Mouse (Mus musculus) heart, adult 18-20 months (tissue): ENCODE results near the gene Svs6. TPM values are rescaled to one million over a fixed set of nuclear protein-coding genes. Genes with fewer than 3 reads are reported as not detected.
"Not testable (repeated sequence)": the region's sequence is repeated elsewhere in the genome, so short reads cannot be mapped to it uniquely, and the experiment has no call there.

Source experiments
- DNase-seq, 2 experiments: peaks; one replicate each; pipeline ENCODE4 v3.0.0; 2021 to 2022; ENCODE audit warnings: mixed read lengths in 1 of 2
- long read RNA-seq, 2 experiments: library from polyadenylated mRNA; stranded (forward); transcript quantifications; one replicate each; pipeline ENCODE4 v2.0.0; 2021
- microRNA-seq, 2 experiments: library from miRNA; unstranded; fragments of <30 nt; microRNA quantifications; one replicate each; pipeline ENCODE4 v1.2.0; 2022
- total RNA-seq, 2 experiments: library from RNA; stranded (reverse); gene quantifications; 2 replicates each; pipeline ENCODE4 v1.2.3; 2021

Gene Svs6
- total RNA-seq, result not detected
- long read RNA-seq, experiment 1, result 0 reads
- long read RNA-seq, experiment 2, result 0 reads

DNA sequence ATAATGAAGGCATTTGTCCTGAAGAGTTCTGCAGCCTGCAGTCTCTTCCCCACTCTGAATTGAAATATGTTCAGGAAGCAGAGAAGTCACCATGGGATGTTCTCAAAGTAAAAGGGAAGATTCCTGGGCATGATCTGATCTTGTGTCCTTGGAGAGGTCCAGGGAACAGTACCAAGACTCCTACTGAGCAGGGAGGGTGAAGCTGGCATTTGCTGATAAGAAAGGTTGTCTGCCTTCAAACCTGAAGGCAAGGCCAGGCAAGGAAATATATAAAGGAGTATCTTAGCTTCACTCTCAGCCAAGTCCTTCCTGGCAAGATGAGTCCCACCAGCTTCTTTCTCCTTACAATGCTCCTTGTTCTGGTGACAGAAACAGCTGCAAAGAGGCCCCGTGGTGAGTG, at the start of gene Svs6:
Gene Svs6 (plus strand): TSS at position 301 of the 400 bp plus-strand sequence.
- DNase-seq, result not testable (repeated sequence)

DNA sequence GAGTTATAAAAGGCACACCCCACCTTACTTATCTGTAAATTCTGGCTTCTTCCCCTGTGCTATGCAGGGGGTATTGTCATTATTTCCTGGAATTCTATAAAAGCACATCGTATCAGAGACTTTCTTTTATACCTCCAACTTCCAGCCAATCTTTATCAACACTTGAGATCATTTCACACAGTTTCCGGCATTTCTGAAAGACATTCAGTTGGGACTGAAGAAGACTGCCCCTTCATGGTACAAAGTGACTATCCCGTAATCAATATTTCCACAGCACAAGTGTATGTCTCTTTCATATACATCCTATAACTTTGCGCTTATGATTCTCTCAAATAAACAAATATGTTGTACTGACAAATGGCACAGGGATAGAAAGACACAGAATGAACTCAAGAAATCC, 38.2 kb upstream of the Svs6 start, which contains the start of gene Svs4:
Gene Svs4 (minus strand): TSS at position 101 of the 400 bp plus-strand sequence.
- no peak for DNase-seq

DNA sequence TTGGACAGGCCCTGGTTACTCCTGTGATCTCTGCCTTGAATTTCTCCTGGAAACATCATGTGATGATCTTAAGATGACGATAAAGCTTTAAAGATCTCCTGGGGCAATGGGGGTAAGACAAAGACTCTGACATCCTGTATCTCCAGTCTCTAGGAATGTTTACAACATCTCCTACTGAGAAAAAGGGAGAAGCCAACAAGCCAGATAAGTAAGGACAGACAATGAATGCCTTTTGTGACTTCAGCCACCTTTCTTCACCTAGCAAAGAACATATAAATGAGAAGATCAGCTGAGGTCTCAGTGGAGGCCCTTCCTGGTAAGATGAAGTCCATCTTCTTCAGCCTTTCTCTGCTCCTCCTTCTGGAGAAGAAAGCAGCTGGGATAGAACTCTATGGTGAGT, 27.6 kb upstream of the Svs6 start, which contains the start of gene Svs3a:
Gene Svs3a (plus strand): TSS at position 301 of the 400 bp plus-strand sequence.
- not testable (repeated sequence) for DNase-seq

DNA sequence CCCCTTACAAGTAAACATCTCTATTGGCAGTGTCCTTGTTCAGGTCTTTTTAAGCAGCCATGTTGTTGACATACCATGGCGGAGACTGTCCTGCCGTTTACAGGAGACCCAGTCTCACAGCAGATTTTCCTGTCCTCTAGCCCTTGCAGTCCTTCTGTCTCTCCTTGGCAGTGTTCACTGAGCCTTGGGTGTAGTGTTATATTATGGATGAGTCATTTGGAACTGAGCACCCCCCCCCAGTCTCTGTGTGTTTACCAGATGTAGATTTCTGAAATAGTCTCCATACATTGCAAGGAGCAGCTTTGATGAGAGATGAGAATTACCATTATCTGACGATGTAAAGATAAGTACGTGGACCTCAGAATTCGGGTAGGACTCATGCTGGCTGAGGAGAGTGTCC, 4.0 kb upstream of the Svs6 start:
- DNase-seq, result no peak

DNA sequence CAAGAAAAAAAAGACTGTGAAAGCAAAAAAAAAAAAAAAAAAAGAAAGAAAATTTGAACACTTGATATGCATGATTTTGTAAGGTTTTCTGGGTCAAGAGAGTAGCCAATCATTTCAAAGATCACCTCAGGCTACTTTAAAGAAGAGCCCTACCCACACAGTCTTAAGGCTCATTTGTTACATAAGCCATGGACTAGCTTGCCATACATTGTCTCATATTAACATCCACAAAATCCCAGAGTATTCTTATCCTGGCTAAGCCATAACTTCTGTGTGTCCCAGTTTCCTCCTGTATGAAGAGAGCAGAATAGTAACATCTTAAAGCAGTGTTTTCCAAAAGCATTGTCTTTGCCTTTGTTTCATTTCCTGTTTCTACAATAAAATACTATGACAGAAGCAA, 1.1 kb upstream of the Svs6 start:
- DNase-seq, result not testable (repeated sequence)

DNA sequence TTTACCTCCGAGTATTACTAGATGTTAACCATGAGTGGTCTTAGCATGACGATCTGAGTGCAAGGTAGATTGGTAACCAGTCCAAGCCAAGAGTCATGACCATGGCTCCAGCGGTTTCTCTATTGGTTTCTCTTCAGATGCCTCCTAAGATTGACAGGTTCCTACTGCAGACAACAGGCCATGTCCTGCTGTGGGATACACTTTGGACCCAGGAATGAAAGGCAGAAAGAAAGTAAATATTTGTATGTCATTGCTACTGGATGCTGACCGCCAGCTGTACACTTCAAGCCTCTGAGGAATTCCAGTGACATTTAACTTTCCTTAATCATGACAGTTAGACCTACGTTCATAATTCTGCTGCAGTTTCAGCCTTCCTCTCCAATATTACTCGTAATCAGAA, 4.4 kb downstream of the Svs6 start:
- no peak for DNase-seq

DNA sequence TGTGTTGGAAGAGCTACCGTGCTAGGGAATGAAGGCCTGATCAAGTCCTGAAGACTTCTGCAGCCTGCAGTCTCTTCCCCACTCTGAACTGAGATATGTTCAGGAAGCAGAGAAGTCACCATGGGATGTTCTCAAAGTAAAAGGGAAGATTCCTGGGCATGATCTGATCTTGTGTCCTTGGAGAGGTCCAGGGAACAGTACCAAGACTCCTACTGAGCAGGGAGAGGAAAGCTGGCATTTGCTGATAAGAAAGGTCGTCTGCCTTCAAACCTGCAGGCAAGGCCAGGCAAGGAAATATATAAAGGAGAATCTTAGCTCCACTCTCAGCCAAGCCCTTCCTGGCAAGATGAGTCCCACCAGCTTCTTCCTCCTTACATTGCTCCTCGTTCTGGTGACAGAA, 15.9 kb downstream of the Svs6 start, which contains the start of gene Svs5:
Gene Svs5 (plus strand): TSS at position 301 of the 400 bp plus-strand sequence.
- DNase-seq, result not testable (repeated sequence)

DNA sequence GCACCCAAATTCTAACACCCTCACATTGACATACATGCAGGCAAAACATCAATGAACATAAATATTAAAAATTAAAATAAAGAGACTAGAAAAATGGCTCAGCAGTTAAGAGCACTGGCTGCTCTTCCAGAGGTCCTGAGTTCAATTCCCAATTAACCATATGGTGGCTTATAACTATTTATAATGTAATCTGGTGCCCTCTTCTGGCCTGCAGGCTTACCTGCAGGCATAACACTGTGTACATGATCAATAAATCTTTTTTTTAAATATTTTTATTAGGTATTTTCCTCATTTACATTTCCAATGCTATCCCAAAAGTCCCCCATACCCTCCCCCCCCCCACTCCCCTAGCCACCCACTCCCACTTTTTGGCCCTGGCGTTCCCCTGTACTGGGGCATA, 27.2 kb downstream of the Svs6 start:
- DNase-seq, result not testable (repeated sequence)

DNA sequence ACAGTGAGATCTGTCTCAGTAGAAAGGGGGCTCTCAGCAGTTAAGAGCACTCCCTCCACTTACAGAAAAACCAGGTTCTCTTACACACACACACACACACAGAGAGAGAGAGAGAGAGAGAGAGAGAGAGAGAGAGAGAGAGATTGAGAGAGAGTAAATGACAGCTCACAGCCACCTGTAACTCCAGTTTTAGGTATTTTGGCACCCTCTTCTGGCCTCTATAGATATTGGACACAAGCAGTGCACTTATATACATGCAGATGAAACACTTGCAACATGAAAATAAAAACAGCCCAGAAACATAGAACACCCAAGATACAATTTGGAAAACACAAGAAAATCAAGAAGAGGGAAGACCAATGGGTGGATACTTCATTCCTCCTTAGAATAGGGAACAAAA, 31.1 kb downstream of the Svs6 start:
- DNase-seq, result not testable (repeated sequence)

DNA sequence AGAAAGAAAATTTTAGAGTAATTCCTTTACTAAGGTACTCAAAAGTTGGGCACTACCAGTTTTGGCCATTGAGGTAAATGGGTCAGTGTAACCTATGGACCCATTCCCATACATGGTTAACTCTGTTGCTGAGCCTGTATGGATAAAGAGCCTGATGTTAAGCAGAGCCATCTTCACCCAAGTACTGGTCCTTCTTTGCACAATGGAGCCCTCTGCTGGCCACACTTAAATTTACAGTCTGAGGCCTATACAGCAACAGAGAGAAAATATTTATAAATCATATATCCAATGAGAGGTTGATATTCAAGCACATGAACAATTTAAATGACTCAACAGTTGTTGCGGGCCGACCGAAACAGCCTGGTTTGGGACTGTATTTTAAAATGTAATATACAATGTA, 32.4 kb downstream of the Svs6 start:
- DNase-seq, result peak in 1 of 2 experiments; percentile 8

DNA sequence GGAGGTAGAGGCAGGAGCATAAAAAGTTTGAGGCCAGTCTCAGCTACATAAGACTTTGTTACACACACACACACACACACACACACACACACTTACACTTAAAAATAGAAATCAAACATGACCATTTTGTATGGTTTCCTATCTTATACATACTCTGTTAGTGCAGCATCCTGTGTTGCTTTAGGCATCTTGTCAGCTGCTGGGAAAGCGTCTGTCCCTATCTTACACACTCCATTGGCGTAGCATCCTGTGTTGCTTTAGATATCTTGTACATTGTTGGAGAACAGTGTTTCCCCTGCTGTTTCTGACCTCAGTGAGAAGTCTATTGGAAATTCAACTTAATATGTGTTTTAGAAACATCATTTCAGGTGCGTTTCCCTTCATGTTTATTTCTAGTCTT, 36.1 kb downstream of the Svs6 start:
- DNase-seq, result no peak

DNA sequence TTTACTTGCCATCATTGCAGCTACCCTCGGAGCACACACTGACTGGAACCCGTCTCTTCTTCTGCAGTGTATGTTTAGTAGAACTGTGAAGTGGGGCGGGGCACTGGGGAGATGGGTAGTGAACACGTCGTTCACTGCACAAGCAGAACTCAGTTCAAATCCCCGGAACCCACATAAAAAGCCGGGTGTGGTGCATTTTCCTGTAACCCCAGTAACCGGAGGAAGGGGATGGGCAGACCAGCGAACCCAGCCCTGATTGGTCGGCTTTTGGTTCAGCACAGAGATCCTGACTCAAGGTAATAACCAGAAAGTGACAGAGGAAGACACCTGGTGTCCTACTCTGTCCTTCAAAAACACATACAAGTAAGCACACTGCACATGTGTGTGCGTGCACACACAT, 36.8 kb downstream of the Svs6 start:
- no peak for DNase-seq

DNA sequence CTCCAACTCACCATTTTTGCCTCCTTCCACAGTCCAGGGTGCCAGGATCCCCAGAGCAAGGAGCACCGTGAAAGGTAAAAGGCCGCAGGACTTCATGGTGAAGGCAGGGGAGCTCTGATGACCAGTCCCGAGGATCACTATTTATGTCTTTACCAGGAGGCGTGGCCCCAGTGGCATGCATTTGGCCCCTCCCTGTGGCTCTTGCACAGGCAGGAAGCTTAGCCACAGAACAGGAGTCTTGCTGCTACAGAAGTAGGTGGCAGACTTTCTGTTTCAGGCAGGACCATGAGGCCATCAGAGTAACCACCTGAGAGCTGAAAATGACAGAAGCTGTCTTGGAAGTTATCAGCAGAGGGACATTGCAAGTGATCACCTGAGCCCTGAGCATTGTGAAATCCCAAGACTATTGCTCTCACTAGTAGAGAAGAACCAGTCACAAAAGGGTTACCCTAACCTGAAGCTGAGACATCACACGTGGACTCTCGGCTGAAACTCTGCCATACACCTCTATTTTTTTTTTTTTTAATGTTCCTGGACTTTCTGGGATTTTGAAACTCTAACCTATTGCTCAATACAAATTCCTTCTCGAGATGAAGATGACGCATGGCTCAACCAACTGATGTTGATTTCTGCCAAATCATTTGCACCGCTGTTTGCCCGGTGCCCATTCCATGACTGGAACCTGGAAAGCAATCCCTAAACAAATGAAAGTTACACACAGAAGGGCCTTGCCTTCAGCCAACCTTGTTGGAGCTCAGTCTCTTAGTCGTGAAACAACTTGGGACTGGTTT, 39.8 kb downstream of the Svs6 start:
- no peak for DNase-seq

DNA sequence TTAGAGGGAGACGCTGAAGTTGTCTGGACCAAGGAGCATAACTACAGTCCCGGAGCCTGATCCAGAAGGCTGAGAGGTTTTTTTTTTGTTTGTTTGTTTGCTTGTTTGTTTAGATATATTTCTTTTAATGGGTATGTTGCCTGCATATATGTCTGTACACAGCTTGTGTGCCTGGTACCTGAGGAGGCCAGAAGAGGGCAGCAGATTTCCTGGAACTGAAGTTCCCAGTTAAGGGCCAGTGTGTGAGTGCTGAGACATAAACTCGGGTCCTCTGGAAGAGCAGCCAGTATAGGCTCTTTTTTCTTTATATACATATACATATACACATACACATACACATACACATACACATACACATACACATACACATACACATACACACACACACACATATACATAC, 41.8 kb downstream of the Svs6 start:
- no peak for DNase-seq

DNA sequence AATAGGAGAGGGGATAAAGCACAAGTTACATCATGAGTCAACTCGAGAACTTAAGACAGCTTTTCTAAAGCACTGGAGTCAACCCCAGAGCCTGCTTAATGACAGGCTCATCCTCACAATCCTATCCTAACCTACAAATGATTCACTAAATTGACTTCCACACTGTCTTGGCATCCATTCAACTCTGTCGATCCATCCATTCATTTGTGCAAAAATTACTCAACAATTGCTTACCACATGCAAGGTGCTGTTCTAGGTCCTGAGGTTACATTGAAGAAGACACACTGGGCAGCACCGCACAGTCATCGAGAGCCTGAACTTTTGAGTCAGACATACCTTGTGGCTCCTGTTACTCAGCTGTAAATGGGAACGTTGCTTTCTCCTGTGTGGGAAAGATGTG, 42.5 kb downstream of the Svs6 start:
- no peak for DNase-seq

DNA sequence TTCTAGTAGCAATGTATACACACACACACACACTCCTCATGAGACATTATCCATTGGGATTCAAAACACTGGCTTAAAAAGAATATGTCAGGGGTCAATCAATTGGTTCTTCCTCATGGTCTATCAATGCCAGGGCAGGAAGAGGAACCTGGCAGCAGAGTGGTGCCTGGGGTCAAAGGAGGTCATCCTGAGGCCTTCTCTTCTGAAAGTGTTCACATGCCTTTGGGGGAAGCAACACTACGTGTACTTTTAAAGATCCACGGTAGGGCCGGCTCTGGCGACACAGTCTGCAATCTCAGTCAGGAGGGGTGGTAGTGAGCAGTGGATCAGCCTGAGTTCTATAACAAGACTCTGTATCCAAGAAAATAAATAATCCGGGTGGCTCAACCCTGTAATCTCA, 43.1 kb downstream of the Svs6 start:
- no peak for DNase-seq

DNA sequence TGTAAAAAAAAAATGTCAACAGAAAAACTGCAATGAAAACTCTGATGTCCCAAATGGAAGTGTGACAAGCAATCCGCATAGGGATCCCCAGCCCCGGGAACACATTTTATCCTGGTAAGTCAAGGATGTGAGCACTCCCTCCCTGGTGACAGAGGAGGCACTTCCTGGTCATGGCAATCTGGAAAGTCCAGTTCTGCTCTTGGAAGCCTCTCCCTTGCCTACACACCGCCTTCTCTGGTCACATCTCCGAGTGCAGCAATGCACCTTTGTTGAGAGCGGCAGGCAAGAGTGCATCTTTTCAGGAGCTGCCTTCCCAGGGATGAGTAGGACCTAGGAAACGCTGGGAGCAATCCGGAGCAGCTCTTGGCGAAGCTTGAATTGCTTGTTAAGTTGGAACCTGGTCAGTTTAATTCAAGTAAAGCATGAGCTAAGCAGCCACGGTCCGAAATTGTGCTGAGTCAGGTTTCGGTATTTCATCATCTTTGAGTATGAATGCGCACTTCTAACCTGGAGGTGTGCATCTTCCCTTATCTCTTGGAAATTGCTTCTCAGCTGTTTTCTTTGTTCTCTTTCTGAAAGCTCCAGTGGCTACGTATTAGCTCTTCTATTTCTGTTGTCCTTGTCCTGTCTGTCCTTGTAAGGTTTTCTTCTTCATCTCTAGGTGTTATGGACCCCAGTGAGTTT, 44.6 kb downstream of the Svs6 start:
- DNase-seq, result no peak

DNA sequence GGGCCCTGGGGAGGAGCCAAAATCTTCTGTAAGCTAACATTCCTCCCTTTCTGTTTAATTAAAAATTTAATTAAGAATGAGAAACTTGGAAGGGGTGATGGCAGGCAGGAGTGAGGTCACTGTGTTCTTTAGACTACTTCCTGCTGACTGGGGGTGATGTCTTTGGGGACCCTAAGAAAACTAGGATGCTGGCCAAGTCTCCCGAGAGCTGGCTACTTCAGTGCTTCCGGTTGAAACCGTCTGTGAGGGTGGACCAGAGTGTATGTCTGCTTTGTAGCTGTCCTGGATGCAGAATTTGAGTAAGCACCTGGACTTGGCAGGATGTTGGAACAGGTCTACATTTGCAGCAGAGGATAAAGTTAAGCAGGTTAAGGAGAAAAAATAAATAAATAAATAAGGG, 50.4 kb downstream of the Svs6 start:
- DNase-seq, result no peak

Small RNAs within 50 kb of the gene (microRNA-seq; reads per million reads assigned to microRNA genes)
- gene Mir7678, result 0 reads per million in 2 experiments

Other genes starting within 250 kb of the Svs6 start
- 10 to 100 TPM; 12.9 to 20.0 TPM for gene Stk4, start 246.4 kb upstream of the Svs6 start, total RNA-seq
- 10 to 100 TPM; 21.6 to 21.7 TPM for gene Tomm34, start 245.6 kb upstream of the Svs6 start, total RNA-seq
- gene Kcns1, start 145.6 kb upstream of the Svs6 start, total RNA-seq, result under 1 TPM in 1 of 2 experiments, not detected in 1; 0.10 TPM
- not detected for gene Wfdc5, start 134.0 kb upstream of the Svs6 start, total RNA-seq
- not detected for gene Wfdc12, start 126.1 kb upstream of the Svs6 start, total RNA-seq
- not detected for gene Wfdc15a, start 116.6 kb upstream of the Svs6 start, total RNA-seq
- gene Wfdc15b, start 95.1 kb upstream of the Svs6 start, total RNA-seq, result not detected
- not detected for gene Svs2, start 78.3 kb upstream of the Svs6 start, total RNA-seq
- not detected for gene Svs3b, start 60.1 kb upstream of the Svs6 start, total RNA-seq
- not detected for gene Svs4, start 38.3 kb upstream of the Svs6 start, total RNA-seq
- not detected for gene Svs3a, start 27.5 kb upstream of the Svs6 start, total RNA-seq
- not detected for gene Svs5, start 16.0 kb downstream of the Svs6 start, total RNA-seq
- 10 to 100 TPM; 12.2 to 21.3 TPM for gene Slpi, start 72.3 kb downstream of the Svs6 start, total RNA-seq
- not detected for gene Rbpjl, start 86.4 kb downstream of the Svs6 start, total RNA-seq
- under 1 TPM; 0.36 to 0.45 TPM for gene Matn4, start 88.4 kb downstream of the Svs6 start, total RNA-seq
- 10 to 100 TPM; 18.7 to 34.2 TPM for gene Sdc4, start 127.1 kb downstream of the Svs6 start, total RNA-seq
- gene Sys1, start 140.2 kb downstream of the Svs6 start, total RNA-seq, result 10 to 100 TPM; 23.0 to 23.1 TPM
- gene Gm20458, start 144.2 kb downstream of the Svs6 start, total RNA-seq, result 10 to 100 TPM in 1 of 2 experiments, 1 to 10 TPM in 1; 3.7 to 11.1 TPM
- gene Trp53tg5, start 157.0 kb downstream of the Svs6 start, total RNA-seq, result not detected
- gene Dbndd2, start 169.4 kb downstream of the Svs6 start, total RNA-seq, result 10 to 100 TPM in 1 of 2 experiments, 1 to 10 TPM in 1; 9.4 to 10.7 TPM
- gene Pigt, start 180.8 kb downstream of the Svs6 start, total RNA-seq, result 10 to 100 TPM; 28.7 to 32.6 TPM
- gene Wfdc2, start 245.7 kb downstream of the Svs6 start, total RNA-seq, result 10 to 100 TPM in 1 of 2 experiments, 1 to 10 TPM in 1; 1.0 to 11.8 TPM